Mouse (Mus musculus) T-helper 2 cell (primary cell): ENCODE data around the gene Add1.

ENCODE experiments used
- in situ Hi-C: fragments of 300-600 bp; cut with MboI, MseI; formaldehyde crosslinking; loops from one replicate; pipeline ENCODE4 v1.15.1; 2025; ENCODE audit warnings: high pct_unique_total_duplicates

Gene Add1

GRCm38 (mm10) chr5:34661909-34662308 lies 88.4 kb downstream of the Add1 start:
- in situ Hi-C loops: no loop called here

DNA sequence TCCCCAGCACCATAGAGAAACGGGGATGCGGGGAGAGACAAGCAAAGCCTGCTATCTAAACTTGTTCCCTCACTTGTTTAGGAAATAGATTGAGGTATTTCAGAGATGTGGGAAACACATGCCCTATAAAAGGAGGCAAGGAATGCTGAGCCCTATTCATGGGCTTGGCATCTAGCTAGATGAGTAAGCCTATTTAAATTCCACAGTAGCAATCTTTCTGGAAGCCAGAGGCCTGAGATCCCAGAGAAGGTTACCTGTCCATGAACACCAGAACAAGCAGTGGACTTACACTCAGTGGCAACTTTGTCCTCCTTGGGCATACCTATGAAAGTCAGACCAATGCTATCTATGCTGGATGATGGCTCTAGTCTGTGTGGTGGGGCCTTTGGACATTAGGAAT lies 89.8 kb downstream of the Add1 start:
- in situ Hi-C loops: no loop called here

DNA sequence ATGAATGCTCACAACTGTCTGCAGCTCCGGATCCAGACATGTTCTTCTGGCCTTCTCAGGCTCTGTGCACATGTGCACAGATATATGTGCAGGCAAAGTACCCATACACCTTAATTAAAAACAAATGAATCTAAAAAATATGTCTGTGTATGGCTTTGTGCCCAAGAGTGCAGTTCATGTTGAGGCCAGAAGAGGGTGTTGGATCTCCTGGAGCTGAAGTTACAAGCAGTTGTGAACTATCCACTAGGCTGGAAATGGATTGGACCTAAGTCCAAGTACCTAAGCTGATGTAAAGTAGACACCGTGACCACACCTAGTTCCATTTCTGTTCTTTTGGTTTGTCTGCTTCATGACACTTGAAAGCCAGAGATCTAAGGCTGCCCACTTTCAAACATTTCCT lies 96.0 kb downstream of the Add1 start:
- in situ Hi-C loops: no loop called here

DNA sequence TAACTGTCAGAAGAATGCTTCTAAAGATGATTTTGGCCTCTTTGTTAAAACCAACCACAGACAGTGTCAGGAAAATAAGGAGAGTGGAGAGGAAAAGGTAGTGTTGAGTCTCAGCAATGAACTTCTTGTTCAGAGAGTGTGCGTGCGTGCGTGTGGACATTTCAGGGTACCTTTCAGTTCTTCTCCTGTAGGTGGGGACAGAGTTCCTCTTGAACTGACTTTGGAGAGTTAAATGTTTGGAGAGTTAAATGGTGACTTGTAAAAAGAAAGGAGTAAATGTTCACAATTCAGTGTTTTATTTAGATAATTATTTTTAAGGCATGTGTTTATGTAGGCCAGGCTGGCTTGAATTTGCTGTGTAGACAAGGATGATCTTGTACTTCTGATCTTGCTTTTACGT lies 96.8 kb downstream of the Add1 start:
- in situ Hi-C loops: no loop called here
